Mouse (Mus musculus) heart, embryonic 12.5 days (tissue): ENCODE results near the gene 1700034J05Rik. TPM values are rescaled to one million over a fixed set of nuclear protein-coding genes. Genes with fewer than 3 reads are reported as not detected.

Experiments used
- ATAC-seq: fragments of 200-750 bp; cut with Nextera tagmentation; 2 replicates; pipeline ENCODE4 v1.8.0; 2017; ENCODE audit warnings: moderate TSS enrichment, moderate library complexity; ENCODE audit not compliant: insufficient number of reproducible peaks, low FRiP score
- H3K27ac ChIP-seq: fragments of 300-500 bp; sonication (generic); 2 replicates; pipeline ENCODE4 v1.5.1; 2016; ENCODE audit warnings: mild to moderate bottlenecking, moderate library complexity; ENCODE audit not compliant: poor library complexity, severe bottlenecking
- H3K27me3 ChIP-seq: fragments of 300-500 bp; sonication (generic); replicated peaks from 2 replicates; pipeline ENCODE4 v1.6.1; 2016; ENCODE audit warnings: mild to moderate bottlenecking, moderate library complexity
- H3K36me3 ChIP-seq: fragments of 300-500 bp; sonication (generic); 2 replicates; pipeline ENCODE4 v1.6.1; 2016; ENCODE audit warnings: mild to moderate bottlenecking, moderate library complexity
- H3K4me1 ChIP-seq: fragments of 300-500 bp; sonication (generic); replicated peaks from 2 replicates; pipeline ENCODE4 v1.6.1; 2016; ENCODE audit warnings: mild to moderate bottlenecking
- H3K4me2 ChIP-seq: fragments of 300-500 bp; sonication (generic); 2 replicates; pipeline ENCODE4 v1.6.1; 2016; ENCODE audit warnings: mild to moderate bottlenecking, moderate library complexity
- H3K4me3 ChIP-seq: fragments of 300-500 bp; sonication (generic); 2 replicates; pipeline ENCODE4 v1.5.1; 2016; ENCODE audit warnings: mild to moderate bottlenecking
- H3K9ac ChIP-seq: fragments of 300-500 bp; sonication (generic); 2 replicates; pipeline ENCODE4 v1.6.1; 2016; ENCODE audit warnings: mild to moderate bottlenecking, moderate library complexity
- H3K9me3 ChIP-seq: fragments of 300-500 bp; sonication (generic); replicated peaks from 2 replicates; pipeline ENCODE4 v1.6.1; 2016; ENCODE audit warnings: mild to moderate bottlenecking, moderate library complexity
- WGBS: fragments of 180-500 bp; shearing (Covaris S2); methylation state at CpG from one replicate; pipeline ENCODE4 v1.1.7; 2016; 5-methylcytosine and 5-hydroxymethylcytosine counted together
- polyA plus RNA-seq: library from polyadenylated mRNA; unstranded; fragments of >200 nt; fragmentation: Nextera tagmentation; extraction: Ambion mirVana; gene quantifications from 2 replicates; pipeline ENCODE4 v1.2.1, GENCODE M21; 2016

Gene 1700034J05Rik
- polyA plus RNA-seq, 1 experiment from 2014 or later, result 0.17 TPM

- Histone ChIP-seq H3K4me1 (peaks cover 62% of the 10 kb centered on the region), H3K36me3 (no peaks in the 10 kb centered on the region), H3K4me2 (no peak overlapping the region), H3K27me3 (no peaks in the 10 kb centered on the region), H3K4me3 (no peak overlapping the region), H3K27ac (no peak overlapping the region), H3K9ac (no peak overlapping the region), H3K9me3 (no peaks in the 10 kb centered on the region)
- 56% methylated on average over 5 of the region's 5 CpGs for WGBS
- no peak for ATAC-seq
Measured at GRCm38 (mm10) chr6:146907061-146907794, 47.0 kb downstream of the 1700034J05Rik start.

- no peak overlapping the region for H3K9ac ChIP-seq
Measured at GRCm38 (mm10) chr6:146906000-146906786, 48.0 kb downstream of the 1700034J05Rik start.

GRCm38 (mm10) chr6:146904707-146905106, 49.5 kb downstream of the 1700034J05Rik start:
- Histone ChIP-seq H3K4me1 (peaks cover 50% of the 10 kb centered on the region), H3K27me3 (no peaks in the 10 kb centered on the region), H3K9me3 (no peaks in the 10 kb centered on the region), H3K27ac (no peak overlapping the region), H3K9ac (no peak overlapping the region), H3K4me2 (no peak overlapping the region), H3K4me3 (no peak overlapping the region), H3K36me3 (peaks cover 11% of the 10 kb centered on the region)
- no peak for ATAC-seq
- whole genome bisulfite sequencing, result 71% methylated on average over 3 of the region's 3 CpGs

More at GRCm38 (mm10) chr6:146906000-146906786, 48.0 kb downstream of the 1700034J05Rik start:
- ATAC-seq, result no peak
- Histone ChIP-seq H3K9me3 (no peaks in the 10 kb centered on the region), H3K4me2 (no peak overlapping the region), H3K4me1 (peaks cover 51% of the 10 kb centered on the region), H3K27me3 (no peaks in the 10 kb centered on the region), H3K36me3 (peaks cover 2% of the 10 kb centered on the region; the same call in 1 of the 2 replicates), H3K27ac (no peak overlapping the region), H3K4me3 (no peak overlapping the region)
- 75% methylated on average over 3 of the region's 3 CpGs for WGBS

- H3K9me3 ChIP-seq, result no peaks in the 10 kb centered on the region
- no peaks in the 10 kb centered on the region for H3K27me3 ChIP-seq
- H3K27ac ChIP-seq, result no peak overlapping the region
- WGBS, result 79% methylated on average over 2 of the region's 2 CpGs
- H3K36me3 ChIP-seq, result peaks cover 11% of the 10 kb centered on the region
- no peak for ATAC-seq
- H3K4me3 ChIP-seq, result no peak overlapping the region
- H3K4me1 ChIP-seq, result peaks cover 53% of the 10 kb centered on the region
- H3K9ac ChIP-seq, result no peak overlapping the region
- no peak overlapping the region for H3K4me2 ChIP-seq
Measured at GRCm38 (mm10) chr6:146903632-146904031, 50.6 kb downstream of the 1700034J05Rik start.

DNA sequence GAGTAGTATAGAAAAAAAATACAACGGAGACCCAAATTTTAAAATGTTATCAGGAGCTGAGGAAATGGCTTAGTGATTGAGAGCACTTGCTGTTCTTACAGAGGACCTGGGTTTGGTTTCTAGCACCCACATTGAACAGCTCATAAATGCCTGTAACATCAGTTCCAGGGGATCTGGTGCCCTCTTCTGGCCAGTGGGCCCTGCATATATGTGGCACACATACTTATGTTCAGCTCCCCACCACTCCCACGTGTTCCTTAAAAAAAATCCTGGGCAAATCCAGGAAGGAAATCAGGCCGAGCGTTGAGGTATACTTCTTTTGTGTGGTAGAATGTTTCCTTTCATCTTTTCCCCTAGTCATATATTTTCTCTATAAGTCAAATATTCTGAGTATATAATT, 52.3 kb downstream of the 1700034J05Rik start:
- 90% methylated on average over 4 of the region's 4 CpGs for WGBS
- ATAC-seq, result no peak
- no peak overlapping the region for H3K4me3 ChIP-seq
- no peak overlapping the region for H3K9ac ChIP-seq
- H3K27me3 ChIP-seq, result no peaks in the 10 kb centered on the region
- no peak overlapping the region for H3K4me2 ChIP-seq
- H3K4me1 ChIP-seq, result peaks cover 49% of the 10 kb centered on the region
- H3K36me3 ChIP-seq, result peaks cover 11% of the 10 kb centered on the region
- H3K27ac ChIP-seq, result no peak overlapping the region
- no peaks in the 10 kb centered on the region for H3K9me3 ChIP-seq

Other genes with a start within 250 kb of the 1700034J05Rik start
- 50.6 and 52.7 TPM in 2 replicates for gene Stk38l, start 229.4 kb downstream of the 1700034J05Rik start, polyA plus RNA-seq
- gene Arntl2, start 158.4 kb downstream of the 1700034J05Rik start, polyA plus RNA-seq, result 3.1 and 3.5 TPM in 2 replicates
- gene Smco2, start 104.3 kb downstream of the 1700034J05Rik start, polyA plus RNA-seq, result not detected in 2 replicates
- gene Ppfibp1, start 65.9 kb downstream of the 1700034J05Rik start, polyA plus RNA-seq, result 83.9 and 84.8 TPM in 2 replicates
- 0.83 and 1.1 TPM in 2 replicates for gene Rep15, start 78.2 kb upstream of the 1700034J05Rik start, polyA plus RNA-seq
- 110 and 119 TPM in 2 replicates for gene Mrps35, start 88.3 kb upstream of the 1700034J05Rik start, polyA plus RNA-seq
- gene Mansc4, start 132.6 kb upstream of the 1700034J05Rik start, polyA plus RNA-seq, result 0.46 and 0.67 TPM in 2 replicates
- gene Klhl42, start 137.0 kb upstream of the 1700034J05Rik start, polyA plus RNA-seq, result 7.4 and 7.9 TPM in 2 replicates